Mouse (Mus musculus): ENCODE results near the gene Efcab9. TPM values are rescaled to one million over a fixed set of nuclear protein-coding genes. Genes with fewer than 3 reads are reported as not detected.
A peak's percentile ranks its signal among the peaks of the same experiment; 100 is the strongest.

The Efcab9 gene
- polyA plus RNA-seq (2015; fragmentation: Nextera tagmentation; extraction: Ambion mirVana) = 1.9 and 2.1 TPM in 2 replicates

DNA sequence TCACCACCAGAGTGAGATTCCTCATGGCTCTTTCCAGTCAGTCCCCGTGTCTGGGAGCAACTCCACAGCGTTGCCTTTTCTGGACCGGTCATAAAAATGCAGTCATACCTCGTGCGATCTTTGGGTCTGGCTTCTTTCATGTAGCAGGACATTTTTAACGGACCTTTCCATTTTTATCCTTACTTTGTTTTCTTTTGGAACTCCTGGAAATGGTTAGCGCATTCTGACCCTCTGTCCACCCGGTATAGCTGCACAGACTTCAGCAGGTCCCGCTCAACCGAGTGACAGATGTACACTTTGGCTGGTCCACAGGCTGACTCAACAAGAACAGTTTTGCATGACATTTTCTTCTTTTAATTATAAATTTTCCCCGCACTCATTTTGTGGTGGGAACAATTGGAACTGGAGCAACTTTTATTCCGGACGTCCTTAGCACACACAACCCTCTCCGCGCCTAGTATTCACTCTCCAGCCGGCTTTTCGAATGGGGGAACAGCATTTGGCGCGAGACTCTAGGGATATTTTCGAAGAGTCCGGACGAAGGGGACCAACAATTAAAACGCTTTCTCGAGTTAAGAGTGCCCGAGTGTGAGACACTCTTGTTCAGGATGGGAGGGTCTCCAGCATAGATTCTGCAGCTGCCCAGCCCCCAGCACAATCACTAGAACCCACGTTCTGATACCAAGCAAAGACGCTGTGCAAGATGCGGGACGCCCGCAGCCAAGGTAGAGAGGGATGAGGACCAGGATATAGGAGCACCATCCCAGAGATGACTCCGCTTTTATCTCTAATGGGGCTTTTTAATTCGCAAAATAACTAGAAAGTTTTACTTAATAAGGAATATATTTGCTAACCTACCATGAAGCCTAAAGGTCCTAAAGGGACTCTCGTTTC is at the start of gene Efcab9:
Efcab9 (minus strand) TSS at position 211 of the 894 bp plus-strand sequence.
- no peak for DNase-seq (ENCODE audit: low spot score)

DNA sequence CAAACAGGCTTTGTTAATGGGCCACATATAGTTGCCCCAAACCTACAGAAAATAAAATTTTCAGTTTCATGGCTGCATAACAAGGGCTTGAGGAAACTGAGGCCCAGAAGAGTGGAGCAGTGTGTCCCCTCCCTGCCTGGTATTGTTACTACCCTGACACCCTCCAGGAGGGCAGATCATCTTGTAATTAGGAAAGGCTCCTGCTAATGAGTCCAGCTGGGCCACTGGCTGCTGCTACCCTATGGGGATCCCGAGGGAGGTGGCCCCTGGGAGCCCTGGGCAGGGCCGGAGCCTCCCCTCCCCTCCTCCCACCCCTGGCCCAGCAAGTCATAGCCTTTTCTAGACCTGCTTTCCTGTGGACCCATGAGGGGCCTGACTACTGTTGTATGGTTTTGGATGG is 49.1 kb upstream of the Efcab9 start:
- no peak for DNase-seq (ENCODE audit: low spot score)

DNA sequence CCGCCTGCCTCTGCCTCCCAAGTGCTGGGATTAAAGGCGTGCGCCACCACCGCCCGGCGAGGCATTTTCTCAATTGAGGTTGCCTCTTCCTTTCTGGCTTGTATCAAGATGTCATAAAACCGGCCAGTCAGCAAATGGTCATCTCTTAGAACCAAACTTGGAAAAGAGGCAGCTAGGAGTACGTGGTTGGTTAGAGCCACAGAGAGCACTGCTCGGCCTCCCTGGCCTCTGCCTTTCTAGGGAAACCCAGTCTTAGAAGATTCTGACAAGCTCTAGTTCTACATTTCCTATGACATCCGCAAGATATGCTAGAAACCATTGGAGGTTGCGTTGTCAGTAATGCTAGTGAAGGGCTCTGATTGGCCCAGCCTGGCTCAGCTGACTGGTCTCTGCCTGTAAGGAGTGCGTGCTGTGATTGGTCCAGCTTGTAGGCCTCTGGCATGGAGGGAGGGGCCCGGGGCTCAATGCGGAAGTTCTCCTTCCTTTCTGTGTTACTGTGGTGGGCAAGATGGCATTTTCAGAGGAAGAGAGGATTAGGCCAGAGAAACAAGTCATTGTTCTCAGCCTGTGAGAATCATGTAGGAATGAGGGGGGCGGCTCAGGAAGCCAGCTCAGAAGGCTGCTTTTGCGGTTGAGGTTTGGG is 48.5 kb upstream of the Efcab9 start:
- peak; percentile 85 for DNase-seq (ENCODE audit: low spot score)

DNA sequence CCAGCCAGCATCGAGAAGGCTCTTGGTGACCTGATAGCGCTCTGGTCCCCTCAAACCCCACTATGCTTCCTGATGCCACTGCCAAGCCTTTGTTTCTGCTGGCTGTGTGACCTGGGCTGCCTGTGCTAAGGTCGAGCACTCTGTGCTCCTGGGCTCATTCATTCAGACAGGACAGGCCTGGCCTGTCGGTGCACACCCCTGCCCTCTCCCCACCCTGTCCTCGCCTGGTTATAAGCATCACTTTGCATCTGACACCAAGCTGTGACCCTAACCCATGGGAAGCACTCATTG is 44.8 kb upstream of the Efcab9 start:
- DNase-seq (ENCODE audit: low spot score) = no peak

DNA sequence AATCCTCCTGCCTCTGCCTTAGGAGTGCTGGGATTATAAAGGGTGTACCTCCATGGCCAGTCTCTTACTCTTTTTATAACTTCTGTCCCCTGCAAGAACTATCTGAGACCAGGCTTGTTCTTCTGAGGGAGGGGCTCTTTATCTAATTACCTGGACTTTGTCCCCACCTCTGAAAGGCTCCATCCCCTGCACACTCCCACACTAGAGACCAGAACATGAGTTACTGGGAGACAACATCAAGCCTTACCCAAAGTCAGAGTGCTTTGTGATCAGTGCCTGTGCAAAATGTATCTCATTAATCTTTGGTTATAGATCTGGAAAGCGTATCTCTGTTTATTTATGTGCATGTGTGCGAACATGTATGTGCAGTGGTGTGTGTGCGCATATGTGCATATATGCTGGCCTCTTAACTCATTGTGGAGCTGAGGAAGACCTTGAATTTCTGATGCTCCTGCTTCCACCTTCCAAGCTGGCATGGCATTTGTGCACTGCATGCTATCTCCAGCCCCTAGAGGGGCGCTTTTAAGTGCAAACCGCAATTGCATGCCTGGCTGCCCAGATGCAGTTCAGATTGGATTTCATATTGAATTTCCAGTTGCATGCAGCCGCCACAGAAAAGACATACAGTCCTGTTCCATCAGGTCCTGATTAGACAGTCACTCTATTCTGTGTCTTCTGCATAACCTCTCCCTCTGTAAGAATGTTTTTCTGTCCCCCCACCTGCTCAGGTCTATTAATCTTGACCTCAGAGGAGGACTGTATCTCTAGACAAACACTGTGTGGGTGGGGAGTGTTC is 44.3 kb upstream of the Efcab9 start:
- DNase-seq (ENCODE audit: low spot score) = no peak

DNA sequence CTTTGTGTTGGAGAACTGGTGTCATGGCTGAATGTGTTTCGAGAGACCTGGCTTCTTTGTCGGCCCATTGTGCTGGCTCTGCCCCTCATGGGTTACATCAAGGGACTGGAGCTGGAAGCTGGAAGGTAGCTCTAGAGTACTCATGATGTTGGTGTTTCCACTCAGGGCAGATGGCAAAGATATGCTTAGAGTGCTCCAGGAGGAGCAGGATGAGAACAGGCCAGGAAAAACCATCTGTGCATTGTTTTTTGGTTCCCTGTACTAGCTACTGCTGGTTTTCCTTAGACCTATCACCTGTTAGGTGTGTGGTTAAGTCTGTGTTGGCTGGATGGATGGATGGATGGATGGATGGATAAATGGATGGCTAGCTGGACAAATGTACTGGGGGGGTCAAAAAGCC is 41.8 kb upstream of the Efcab9 start:
- DNase-seq (ENCODE audit: low spot score) = no peak

DNA sequence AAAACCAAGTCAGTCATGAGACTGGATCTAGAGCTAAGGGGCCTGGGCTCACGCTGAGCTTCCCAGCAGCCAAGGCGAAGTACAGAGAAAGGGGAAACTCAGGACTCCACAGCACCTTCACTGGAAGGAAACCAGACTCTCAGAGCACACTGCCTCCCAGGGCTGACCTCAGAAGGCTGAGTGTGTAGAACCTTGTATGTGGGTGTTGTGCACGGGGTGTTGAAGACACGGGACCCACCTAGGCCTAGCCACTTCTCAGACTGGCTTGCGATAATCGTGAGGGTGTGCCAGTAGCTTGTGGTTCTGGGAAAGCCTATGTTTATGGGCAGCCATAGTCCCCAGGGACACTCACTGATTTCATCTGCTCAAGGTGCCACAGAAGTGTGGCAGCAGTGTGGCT is 39.2 kb upstream of the Efcab9 start:
- DNase-seq (ENCODE audit: low spot score) = no peak

DNA sequence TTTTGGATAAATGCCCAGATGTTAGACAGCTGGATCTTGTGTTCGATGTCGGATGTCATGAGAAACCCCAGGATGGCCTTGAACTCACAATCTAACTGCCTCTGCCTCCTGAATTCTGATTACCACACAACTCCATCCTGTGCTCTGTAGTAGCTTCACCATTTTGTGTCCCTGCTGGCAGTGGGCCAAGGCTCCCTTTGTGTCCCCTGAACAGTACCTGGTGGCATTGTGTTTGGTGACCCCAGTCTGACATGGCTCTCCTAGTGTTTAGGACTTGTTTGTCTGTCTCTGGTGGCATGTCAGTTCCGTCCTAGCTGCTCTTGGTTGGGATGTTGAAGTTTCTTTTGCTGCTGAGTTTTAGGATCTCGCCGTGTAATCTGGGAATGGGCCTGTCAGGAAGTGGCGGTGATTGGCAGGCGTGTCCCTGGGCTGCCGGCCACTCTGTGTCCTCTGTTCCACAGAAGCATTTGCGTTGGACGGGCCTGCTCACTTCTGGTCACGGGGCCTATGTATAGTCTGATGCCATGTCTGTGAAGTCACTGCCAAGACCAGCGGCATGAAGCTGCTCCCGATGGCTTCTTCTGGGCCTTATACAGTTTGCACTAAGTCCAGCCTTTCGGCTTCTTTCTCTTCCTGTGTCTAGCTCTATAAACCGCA is 36.9 kb upstream of the Efcab9 start:
- DNase-seq (ENCODE audit: low spot score) = no peak

DNA sequence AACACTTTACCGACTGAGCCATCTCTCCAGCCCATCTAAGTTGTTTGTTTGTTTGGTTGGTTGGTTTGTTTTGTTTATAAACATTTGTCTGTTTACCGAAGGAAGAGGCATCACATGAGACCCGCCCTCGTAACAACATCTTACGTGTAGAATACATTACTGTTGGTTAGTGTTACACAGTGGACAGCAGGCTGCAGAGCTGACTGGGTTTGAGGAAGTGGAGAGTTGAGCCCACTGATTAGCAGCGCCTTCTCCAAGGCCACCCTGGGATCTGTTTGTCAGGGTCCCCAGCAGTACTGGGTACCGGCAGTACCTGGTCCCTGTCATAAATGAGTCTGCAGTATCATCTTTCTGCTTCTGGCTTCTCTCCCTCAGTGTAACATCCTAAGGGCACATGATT is 36.2 kb upstream of the Efcab9 start:
- DNase-seq (ENCODE audit: low spot score) = no peak

DNA sequence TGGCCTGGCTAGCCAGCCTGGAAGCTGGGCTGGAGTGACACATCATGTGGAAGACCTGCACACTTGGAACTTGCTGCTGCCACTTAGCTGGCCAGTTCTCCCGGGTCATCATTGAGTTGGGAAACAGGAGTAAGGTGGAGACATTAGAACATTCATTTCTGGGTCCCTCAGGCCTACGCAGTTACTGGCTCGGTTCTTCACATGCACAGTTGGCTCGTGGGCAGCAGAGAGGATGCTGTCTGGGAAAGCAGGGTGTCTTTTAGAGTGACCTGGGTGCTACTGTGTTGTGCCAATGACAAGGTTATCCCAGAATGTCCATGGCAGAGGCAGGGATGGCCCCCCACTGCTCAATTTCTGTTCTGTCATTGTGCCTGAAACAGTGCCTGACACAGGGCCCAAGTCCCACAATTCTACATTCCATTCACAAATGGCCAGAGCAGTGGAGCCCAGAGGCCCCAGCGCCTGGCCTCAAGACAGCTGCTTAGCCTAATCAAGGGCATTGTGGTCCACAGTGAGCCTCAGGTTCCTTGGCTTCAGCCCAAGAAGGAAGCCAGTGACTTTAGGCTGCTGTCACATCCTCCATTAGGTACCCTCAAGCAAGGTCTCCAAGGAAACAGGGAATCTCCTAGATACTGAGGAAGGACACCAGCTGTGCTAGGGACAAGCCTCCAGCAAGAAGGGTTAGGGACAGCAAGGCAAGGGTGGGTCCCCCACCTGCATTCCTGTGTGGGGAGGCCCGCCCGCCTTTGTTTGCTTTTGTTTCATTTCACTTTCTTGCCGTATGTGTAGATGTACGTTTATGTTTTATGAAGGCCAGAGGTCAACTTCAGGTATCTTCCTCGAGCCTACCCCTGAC is 35.3 kb upstream of the Efcab9 start:
- no peak for DNase-seq (ENCODE audit: low spot score)

DNA sequence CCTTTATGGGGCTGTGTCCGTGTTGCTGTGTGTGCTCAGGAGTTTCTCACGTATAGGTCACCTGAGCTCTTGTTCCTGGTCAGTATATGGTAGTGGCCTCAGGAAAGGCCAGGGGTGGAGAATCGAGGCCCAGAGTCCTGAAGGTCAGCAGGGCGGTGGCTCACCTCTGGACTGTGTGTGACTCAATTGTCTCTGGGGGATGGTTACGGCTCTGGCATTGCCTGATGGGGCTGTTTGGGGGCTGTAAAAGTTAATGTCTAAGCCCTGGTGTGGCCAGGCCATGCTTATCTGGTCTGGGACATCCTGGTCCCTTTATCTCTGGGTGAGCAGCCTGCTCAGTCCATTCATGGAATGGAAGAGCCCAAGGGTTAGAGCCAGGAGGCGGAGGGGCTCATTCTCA is 34.3 kb upstream of the Efcab9 start:
- no peak for DNase-seq (ENCODE audit: low spot score)

DNA sequence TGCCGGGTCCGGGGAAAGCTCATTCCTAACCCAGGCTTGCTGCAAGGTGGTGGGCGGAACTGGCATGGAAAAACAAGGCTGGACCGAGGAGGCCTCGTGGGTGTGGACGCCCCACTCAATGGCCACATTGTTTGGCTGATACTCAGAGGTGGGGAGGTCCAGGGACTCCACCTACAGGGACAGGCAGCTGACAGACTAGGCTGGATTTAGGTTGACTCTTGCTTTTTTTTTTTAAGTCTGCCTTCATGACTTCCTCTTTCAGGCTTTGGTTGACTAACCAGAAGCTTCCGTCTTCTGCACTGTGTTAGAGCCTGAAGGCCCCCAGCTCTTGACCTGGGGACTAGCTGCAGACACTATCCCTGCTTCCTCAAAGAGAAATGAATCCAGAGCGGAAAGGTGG is 33.2 kb upstream of the Efcab9 start:
- peak; percentile 37 for DNase-seq (ENCODE audit: low spot score)

DNA sequence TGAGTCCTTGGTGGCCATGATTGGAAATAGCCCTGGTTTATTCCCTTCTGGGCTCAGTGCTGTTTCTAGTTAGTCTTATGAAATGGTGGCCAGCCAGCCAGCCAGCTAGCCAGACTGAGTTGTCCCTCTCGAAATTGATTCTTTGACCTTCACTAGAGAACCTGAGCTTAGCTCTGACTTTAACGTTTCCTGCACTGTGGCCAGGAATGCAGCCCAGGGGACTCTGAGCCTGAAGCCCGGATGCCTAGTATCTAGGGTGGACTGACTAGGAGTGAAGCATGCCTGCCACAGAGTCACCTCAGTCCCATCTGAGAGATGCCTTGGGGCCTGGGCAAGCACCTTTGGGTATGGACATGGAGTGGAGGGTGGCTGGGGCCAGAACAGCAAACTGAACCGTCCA is 32.7 kb upstream of the Efcab9 start:
- no peak for DNase-seq (ENCODE audit: low spot score)

DNA sequence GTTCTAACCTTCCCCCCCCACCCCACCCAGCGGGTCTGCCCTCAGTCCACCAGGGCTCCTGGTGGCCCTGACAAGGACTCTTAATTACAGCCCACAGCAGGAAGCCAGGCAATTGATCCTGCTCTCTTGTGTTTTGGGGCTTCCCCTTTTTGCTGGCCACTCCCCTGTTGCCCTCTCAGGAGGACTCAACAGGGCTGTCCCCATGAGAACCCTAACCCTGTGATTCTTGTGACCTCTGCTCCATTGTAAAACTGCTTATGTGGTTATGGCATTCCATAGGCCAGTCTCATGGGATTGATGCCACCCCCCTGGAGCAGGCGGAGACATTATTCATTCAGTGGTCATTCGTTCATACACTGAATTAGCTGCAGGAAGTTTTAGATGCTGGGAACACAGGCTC is 31.8 kb upstream of the Efcab9 start:
- DNase-seq (ENCODE audit: low spot score) = no peak

DNA sequence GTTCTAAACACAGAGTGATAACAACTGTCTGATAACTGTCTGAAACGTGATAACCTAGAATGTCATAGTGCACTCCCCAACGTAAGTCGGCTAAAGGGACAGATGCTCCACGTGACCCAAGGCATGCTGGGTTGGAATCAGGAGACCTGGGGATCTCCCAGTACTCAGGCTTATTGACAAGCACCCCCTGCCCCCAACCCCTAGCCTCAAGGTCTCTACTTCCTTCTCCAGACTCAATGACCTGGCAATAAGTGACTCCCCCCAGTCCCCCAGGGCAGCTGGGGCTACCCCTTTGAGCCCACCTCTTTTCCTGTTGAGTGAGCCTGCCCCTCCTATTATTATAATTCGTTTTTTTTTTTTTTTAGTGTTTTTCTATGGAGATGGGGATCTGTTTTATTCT is 30.8 kb upstream of the Efcab9 start:
- no peak for DNase-seq (ENCODE audit: low spot score)

DNA sequence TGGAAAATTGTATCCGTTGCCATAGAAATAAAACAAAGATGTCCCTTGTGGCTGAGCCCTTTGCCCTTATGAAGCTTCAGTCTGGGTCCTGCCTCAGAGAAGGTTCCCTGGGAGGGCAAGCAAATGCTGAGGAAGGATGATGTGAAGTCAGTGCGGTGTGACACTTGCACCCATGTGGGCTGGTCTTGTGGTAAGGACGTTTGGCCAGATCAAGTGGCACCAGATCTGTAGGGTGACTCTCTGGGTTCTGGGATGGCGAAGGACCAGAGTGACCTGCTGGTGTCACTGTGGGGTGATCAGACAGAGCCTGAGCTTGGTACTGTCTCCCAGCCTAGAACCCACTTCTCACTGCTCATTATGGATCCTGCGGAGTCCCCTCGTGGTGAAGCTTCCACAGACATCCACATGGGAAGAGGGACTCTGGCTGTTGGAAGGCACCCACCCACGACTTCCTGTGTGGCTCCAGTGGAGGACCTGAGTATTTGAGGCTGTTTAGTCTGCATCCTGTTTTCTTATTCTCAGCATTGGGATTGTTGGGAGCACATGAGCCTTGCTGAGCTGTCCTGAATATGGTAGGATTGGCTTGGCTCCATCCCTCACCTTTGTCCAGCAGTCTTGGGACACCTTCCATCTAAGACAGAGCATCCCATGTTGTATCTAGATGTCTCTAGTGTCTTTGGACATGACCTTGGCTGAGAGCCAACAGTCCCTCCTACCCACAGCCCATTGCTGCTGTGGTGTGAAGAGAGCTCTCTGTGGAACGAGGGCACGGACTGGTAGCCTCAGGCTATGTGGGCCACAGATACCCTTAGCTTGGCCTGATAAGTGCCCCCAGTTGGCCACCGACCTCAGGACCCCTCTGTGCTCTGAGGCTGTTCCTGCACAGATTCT is 29.8 kb upstream of the Efcab9 start:
- no peak for DNase-seq (ENCODE audit: low spot score)

DNA sequence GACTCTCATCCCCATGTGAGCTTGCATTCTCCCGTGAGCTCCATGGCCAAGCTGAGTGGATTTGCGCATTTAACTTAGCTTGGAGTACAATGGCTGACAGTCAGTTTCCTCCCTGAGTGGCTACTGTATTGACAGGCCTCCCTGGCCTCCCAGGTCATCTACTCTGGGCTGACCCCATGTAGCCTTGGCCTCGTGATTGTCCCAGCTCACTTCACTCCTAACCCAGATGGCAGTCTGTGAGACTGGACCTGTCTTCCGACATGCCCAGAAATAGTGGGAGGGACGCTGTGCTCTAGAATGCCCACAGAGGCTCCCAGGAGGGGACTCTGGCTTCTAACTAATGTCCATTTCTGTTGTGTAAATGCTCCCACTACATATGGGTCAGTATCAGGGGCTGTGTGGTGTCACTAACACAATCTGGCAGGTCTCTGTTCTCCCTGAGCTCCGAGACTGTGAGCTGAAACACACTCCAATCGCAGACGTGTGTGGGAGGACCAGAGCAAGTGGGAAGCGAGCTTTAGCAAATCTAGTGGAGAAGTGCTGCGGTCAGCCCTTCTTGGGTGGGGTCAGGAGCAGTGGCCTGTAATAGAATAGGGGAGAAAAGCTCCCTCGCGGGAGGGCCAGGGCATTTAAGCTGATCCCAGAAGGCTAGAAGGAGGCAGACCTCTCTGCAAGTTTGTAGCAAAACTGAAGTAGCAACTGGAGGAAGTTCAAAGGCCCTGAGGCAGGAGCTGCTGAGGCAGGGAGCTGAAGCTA is 28.3 kb upstream of the Efcab9 start:
- DNase-seq (ENCODE audit: low spot score) = no peak

DNA sequence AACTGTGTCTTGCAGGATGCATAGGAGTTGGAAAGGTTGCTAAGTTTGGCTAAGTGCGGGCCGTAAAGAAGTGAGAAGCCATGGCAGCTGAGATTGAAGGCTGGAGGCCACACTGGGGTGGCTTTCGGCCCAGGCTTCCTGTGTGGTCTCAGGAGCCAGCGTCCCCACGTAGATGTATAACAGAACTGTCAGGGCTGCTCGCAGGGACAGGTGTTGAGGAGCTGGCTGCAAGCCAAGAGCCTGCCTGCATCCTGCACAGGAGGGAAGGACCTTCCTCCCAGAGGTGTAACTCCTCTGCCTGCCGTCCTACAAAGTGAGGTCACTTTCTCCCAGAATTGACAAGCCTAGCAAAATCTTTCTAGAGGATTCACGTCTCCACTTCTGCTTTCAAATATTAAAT is 26.8 kb upstream of the Efcab9 start:
- peak; percentile 54 for DNase-seq (ENCODE audit: low spot score)

DNA sequence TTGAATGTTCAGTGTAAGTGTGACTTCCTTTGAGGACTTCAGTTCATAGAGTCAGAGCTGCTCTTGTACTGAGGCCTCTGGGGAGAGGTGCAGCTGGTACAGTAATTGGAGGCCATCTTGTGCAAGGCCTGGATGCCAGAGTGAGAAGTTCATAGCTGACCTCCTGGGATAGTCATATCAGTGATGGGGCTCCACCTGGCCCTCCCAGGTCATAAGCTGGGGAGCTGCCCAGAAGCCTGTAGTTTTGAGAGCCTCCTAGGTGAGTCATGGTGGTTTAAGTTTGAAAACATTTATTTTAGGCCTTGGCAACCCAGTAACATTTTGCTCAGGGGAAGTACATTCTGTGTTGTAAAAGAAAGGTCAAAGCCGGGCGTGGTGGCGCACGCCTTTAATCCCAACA is 26.1 kb upstream of the Efcab9 start:
- DNase-seq (ENCODE audit: low spot score) = no peak
